Mouse (Mus musculus) left cerebral cortex, adult 8-10 months (tissue): ENCODE results near the gene Fkbp4. TPM values are rescaled to one million over a fixed set of nuclear protein-coding genes. Genes with fewer than 3 reads are reported as not detected.

ENCODE experiments used
- DNase-seq, 2 experiments: peaks; one replicate each; pipeline ENCODE4 v3.0.0; 2022; ENCODE audit warnings: low spot score in 2 of 2
- total RNA-seq, 4 experiments: library from RNA; stranded (reverse); gene quantifications; 2 replicates each; pipeline ENCODE4 v1.2.4; 2022

The Fkbp4 gene
- 100 to 1,000 TPM; 107 to 120 (median 113) TPM for total RNA-seq

DNA sequence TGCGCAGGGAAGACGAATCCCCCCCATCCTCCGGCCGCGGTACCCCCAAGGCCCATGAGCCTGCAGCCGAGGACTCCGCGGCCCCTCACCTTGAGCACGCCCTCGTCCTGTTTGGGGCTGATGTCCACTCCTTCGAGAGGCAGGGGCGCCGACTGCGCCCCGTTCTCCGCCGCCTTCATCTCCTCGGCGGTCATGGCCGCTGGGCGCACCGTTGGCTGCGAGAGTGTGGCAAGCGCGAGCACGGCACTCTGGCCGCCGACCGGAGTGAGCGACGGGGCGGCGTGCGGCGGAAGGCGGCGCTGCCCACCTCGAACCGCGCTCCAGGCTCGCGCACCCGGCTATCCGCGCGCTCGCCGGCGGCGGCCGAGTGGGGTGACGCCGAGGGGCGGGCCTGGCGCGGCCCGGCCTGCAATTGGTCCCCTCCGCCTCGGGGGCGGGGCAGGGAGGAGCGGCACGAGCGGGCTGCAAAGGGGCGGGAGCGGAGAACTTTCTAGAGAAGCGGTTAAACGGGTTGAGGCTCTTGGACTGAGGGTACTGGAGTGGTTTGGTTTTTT is at the start of gene Fkbp4:
TSS of gene Fkbp4 (minus strand) at position 361 of the 554 bp plus-strand sequence.
- peak; percentile 73 to 91 for DNase-seq

DNA sequence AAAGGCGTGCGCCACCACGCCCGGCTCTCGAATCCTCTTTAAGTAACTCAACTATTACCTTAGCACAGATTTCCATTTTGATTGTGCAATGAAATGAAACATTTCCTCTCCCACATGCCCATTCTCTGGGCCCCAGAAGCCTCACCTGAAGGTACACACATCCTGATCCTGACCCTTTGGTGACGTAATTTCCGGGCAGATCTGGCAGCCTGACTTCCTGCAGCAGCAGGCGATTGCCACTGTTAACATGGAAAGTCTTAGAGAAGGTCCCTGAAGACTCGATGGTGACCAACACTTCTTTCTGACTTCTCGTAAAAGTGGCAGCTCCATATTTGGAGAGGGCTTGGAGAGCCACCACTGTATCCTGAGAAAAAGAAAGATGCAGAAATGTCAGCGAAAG is 49.3 kb upstream of the Fkbp4 start:
- DNase-seq: no peak

DNA sequence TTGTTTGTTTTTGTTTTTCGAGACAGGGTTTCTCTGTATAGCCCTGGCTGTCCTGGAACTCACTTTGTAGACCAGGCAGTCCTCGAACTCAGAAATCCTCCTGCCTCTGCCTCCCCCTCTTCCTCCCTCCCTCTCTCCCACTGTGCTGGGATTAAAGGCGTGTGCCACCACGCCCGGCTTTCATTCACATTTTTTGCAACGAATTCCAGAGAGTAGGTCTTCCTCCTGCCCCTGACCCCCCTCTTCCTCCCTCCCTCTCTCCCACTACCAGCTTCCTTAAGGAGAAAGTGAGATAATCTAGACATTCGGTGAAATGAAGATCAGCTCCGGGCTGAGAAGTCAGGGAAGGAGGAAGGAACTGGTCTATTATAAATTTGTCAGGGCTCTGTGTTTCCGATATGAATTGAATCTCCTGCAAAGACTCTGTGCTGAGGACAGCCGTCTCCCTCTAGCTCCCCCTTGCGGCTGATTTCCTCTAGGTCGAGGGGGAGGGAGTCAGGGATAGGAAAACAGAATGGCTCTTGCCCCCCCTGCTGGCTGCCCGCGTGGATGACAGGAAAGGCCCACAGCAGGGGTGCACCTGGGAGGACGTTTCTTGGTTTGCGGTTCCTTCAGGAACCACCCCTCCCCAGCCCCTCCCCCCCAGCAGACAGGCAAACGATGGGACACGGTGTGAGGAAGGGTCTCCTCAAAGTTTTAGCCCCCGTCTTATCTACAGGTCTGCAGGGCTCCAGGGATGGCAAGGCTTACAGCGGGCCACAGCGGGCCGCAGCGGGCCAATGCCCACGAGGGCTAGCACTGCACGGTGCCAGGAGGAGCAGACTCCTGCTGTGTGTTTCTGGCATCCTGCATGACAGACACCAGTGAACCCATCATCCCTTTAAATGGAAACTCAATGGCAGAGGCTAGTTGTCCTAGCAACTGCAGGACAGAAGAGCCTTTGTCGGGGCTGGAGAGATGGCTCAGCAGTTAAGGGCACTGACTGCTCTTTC is 41.3 kb upstream of the Fkbp4 start:
- peak; percentile 86 to 87 for DNase-seq

DNA sequence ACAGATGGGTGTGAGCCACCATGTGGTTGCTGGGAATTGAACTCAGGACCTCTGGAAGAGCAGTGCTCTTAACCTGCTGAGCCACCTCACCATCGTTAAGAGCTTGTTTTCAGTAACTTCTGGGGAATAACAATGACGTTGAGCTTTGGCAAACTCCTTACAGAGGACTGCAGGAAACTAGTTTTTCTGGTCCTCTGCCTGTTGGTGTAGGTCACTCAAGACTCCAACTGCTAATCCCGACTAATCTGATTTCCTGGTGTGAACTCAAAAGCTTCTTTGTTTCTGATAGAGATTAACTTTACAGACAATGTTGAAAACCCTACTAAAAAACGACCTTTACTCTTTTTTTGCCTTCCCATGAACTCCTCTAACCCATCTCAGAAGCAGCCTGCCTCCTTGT is 39.0 kb upstream of the Fkbp4 start:
- no peak for DNase-seq

DNA sequence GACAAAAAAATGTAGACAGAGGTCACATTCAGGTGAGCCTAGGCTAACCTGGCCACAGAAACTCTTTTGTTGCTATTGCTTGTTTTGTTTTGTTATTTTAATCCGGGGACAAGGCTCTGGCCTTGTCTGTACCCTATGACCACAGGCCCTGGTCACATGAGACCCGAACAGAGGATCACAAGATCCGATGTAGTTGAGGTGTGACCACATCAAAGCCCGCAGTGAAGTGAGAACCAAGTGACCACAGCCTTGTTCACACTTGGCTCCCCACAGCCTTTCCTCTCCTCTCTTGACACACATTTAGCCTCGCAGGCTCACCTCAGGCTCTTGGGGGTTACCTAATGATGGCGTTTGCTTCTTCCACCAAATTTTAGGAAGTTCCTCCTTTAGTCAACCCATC is 35.6 kb upstream of the Fkbp4 start:
- DNase-seq: no peak

DNA sequence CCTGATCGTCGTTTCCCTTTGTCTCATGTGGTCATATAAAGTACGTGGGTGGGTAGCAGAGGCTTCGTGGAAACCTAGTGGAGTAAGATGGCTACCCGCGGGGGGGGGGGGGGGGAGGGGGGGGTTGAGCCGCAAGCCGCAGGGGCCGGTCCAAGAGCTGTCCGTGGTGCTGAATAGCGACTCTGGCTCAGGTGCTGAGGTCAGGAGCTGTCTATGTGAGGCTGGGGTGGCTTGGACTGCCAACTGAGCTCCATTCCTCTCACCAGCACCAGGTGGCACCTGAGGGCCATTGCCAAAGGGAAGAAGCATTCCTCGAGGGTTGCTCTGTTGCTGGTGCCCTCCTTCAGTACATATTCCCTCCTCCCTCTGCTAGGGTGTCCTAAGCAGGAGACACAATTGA is 31.0 kb upstream of the Fkbp4 start:
- no peak for DNase-seq

DNA sequence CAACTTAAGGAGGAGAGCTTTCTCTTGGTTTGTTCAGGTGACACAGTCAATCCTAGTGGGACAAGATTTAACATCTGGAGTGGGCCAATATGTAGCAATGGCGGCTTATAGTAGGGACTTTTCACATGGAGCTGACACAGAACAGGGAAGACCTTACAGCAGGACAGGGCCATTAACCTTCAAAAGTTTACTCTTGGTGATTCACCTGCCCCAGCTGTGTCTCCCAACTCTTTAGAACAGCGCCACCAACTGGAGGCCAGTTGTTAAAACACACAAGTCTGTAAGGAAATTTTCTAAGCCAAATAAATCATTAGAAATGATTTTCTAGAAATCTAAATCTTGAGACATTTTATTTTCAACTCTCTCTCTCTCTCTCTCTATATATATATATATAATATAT is 28.8 kb upstream of the Fkbp4 start:
- no peak for DNase-seq

DNA sequence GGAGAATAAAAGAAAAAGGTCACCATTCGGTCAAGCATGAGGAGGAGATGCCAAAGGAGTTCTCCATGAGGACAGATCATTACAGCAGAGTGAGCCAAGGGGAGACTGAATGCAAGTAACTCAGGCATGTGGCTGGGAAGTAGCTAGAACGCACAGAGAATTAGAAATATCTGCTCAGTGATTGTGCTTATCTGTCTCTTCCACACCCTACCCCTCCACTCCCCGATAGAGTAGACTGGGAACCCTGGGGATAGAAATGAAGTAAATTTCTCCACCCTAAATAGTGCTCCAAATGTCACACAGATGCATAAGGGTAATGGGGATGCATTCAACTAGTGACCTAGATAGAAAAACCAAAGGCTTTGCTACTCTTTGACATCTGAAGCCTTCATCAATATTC is 28.1 kb upstream of the Fkbp4 start:
- DNase-seq: no peak

DNA sequence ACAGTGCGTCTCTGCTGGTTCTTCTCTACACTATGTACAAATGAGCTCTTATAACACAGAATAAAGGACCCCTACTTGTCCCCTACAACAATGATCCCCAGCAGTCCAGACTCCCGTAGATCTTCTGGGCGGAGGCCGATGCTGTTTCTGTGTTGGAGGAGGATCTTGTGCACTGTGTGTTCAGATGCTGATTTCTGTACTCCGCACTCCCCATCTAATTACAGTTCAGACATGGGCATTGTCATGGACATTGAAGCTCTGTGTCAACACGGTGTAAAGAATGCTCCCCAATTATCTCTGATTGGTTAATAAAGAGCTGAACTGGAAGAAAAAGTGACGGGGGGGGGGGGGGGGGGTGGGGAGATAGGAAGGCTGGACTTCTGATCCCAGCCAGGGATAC is 27.6 kb upstream of the Fkbp4 start:
- DNase-seq: no peak

DNA sequence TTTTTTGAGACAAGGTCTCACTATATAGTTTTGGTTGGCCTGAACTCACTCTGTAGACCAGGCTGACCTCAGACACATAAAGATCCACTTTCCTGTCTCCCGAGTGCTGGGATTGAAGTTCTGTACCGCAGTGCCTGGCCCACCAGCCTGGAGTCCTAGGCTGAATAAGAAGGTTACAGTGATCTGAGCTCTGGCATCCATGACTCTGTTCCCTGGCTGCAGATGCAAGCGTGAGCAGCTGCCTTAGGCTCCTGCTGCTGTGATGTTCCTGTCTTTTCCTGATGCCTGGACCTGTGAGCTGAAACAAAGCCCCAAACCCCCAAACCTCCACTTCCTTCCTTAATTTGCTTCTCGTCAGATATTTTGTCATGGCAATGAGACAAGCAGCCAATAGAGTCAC is 26.5 kb upstream of the Fkbp4 start:
- no peak for DNase-seq

DNA sequence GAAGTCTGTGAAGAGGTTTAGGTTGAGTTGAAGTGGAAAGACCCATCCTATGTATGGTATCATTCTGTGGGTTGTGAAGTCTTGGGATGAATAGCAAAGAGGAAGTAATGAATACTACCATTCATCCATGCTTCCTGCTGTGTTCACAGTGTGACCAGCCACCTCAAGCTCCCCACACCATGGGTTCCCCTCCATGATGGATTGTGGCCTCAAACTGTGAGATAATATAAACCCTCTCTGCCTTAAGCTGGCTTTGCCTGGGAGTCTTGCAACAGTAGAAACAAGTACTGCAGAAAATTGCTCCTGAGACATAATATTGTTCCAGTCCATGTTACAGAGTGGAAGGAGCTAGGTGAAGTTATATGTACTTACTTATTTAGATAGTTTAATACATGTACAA is 23.1 kb upstream of the Fkbp4 start:
- DNase-seq: no peak

DNA sequence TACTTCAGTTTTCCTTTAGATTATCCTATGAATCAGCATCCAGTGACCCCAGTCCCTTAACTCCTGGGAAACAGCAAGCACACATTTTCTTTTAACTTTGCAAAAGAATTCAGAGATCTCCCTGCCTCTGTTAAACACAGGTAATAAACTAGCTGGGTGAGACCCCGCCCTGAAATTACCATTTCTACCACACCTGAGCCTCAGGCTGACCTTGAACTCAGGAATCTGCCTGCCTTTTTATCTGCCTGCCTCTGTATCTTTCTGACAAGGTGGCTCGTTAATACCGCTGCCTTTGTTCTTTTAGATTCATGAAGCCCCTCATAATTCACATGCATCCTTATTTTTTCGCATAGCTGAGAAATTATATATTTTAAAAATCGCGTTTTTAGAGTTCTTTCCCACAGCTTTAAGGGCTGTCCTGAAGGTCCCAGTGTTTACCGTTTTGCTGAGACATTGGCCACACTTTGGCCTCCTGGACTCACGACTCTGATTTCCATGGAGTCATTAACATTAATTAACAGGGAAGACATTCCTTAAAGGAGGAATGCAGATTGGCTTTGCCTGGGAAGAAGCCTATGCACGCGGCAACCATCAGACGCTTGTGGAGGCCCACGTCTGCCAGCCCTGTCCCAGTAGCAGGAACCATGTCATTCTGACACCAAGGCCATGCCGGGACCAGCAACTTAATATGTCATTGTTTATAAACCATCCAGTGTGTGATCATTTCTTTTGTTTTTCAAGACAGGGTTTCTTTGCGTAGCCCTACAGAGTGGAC is 22.4 kb upstream of the Fkbp4 start:
- DNase-seq: no peak

DNA sequence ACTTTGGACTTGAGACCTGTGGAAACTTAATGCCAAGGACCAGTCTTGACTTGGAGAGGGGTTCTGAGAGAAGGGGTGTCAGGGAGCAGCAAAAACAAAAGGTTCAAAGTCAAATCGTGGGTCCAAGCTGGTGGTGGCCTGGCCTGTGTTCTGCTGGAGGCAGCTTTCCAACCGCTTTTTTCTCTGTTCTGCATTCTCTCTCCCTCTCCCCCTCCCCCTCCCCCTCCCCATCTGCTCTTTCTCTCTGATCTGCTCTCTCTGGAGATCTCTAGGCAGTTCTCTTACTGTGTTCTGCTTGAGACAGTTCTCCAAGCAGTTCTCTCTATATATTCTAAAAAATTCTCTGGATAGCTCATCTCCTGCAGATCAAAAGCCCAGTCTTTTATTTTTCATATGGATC is 21.8 kb upstream of the Fkbp4 start:
- DNase-seq: no peak

DNA sequence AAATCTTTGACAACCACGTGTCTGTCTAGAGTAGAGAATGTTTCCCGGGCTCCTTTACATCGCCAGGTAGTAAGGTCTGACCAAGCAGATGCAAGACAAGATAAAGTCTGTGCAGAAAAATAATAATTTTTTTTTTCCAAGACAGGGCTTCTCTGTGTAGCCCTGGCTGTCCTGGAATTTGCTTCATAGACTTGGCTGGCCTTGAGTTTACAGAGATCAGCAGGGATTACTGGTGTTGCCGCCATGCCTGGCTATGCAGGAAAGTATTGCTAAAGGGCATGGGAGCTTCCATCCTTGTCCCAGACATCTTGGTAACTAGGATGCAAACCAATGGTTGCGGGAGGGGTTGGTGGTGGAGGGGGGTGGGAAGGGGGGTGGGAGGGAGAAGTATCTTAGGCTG is 18.7 kb upstream of the Fkbp4 start:
- DNase-seq: no peak

DNA sequence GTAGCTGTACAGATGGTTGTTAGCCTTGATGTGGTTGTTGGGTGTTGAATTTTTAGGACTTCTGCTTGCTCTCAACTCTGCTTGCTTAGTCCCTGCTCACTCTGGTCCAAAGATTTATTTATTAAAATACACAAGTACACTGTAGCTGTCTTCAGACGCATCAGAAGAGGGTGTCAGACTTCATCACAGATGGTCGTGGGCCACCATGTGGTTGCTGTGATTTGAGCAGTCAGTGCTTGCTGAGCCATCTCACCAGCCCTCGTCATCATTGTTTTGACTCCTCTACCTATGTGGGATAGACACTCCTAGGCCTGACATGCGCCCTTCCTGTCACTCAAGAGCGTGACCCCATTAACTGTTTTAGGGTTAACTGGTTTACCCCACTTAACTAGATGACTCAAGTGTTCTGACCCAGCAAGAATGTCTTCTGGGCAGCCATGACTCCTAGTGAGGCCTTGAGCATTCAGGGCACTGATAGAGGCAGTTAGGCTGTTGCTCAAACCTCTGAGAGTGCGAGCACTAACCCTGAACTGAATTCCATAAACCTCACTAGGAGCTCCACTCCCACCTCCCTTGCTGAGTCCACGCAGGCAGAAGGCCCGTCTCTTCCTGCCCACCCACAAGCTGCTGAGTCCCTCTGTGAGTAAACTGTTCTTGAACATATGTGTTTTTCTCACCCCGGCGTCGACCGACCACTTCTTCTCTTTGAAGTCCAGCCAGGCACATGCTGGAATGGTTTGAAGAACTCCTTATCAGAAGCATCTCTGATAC is 17.5 kb upstream of the Fkbp4 start:
- DNase-seq: peak in 1 of 2 experiments; percentile 37

DNA sequence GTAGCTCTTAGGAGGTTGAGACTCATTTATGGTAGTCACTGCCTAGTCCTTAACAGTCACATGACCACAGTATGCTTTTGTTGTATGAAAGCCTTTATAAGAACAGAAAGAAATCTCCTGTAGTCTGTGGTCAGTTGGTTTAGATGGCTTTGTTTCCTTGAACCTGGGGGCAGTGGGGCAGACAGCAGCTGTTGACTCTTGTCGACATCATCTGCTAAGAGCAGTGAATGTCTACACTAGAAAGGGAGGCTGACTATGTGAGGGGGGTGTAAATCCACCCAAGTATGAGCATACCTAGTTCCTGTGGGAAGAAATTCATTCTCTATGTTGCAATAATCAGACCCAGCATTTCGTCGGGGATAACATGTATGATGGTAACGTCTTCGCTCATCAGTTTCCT is 8.6 kb upstream of the Fkbp4 start:
- DNase-seq: no peak

DNA sequence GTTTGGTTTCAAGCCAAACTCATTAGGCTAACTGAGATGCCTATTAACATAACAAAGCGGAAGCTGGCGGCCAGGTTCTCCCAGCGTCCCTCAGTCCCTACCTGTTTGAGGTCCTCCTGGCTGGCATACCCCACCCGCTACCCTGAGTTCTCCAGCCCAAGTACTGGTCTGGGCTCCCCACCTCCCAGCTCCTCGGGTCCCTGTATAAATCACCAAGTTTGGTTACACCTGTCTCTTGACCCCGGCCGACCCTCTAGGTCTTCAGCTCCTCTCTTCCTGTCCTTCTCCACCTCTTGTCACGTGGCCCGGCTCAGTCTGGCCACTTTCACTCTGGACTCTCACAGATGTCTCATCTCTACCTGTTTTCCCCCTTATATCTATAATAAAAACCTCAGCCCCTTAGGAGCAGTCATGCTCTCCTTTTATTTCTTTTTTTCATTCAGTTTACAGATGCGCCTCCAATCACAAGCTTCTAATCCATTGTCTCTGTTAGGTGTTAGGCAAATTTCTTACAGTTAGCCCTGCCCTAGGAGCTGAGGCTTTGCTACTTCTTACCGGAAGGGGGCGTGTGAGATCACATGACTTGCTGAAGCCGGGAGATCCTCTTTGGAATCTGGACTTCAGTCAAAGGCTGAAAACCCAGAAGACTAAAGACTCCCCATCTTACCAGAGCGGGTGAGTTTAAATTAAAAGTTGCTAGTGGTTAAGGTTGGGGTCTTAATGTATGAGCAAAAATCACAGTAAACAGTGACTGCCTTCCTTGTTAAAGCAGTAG is 7.5 kb upstream of the Fkbp4 start:
- no peak for DNase-seq

DNA sequence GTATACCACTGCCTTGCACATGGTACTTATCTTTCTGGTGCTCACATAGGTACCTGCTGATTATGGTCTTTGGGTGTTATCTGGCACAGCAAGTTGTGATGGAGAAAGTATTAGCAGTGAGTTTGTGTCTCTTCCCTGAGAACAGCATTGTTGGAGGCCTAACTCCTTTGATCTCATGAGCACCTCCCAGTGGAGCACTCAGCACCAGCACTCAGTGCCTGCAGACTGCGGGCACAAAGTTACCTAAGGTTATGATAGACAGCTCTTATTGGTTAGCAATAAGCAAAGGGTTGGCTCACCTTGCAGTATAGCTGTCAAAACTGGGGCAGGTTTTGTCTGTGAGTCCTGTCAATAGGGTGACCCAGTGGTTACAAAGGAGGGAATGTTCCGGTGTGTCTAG is 1.8 kb upstream of the Fkbp4 start:
- DNase-seq: no peak

DNA sequence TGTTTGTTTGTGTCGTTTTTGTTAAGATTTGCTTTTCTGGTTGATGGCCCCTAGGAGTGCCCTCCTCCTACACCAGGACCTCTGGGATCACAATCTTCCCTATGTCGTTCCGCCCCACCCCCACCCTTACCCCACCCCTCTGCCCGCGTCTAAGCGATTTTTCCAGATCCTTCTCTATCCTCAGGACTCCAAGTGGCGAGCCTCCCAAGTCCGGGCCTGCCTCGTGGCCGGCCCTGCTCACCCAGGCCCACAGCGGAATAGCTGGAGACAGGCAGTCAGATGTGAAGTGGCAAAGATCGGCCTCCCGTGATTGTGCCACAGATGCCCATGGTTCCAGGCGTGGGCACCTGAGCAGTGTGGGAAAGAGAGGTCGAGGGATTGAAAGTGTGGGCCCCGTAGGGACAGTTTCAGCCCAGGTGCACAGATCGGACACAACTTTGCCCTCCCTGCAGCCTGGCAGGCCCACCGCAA is 429 bp upstream of the Fkbp4 start:
- DNase-seq: no peak

DNA sequence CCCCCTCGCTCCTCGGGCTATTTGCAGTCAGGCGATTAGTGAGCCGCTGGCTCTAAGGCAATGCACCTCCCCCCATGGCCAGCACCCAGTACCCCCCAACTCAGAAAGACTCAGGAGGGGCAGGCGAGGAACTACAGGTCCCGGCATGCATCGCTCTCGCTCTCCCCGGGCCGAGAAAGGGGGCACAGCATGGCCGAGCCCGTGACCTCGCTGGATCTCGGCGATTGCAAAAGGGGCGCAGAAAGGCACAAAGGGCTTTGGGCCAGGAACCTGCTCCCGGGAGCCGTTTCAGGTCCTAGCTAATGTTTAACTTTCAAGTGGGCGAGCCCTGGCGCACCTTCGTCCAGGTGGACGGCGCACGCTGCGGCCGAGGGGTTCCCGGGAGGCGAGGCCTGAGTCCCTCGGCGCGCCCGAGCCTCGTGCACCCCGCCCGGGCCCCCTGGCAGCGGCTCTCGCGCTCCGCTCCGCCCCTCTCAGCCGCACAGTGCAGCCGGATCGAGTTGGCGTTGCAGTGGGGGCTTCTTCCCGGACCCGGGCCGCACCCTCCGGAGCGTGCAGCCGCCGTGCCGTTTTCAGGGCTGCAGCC is 653 bp downstream of the Fkbp4 start:
- no peak for DNase-seq
